Mouse (Mus musculus): Measurements from ENCODE around the gene Tmco4.
"Not testable (repeated sequence)": the region's sequence is repeated elsewhere in the genome, so short reads cannot be mapped to it uniquely, and the experiment has no call there.

Gene Tmco4

GRCm38 (mm10) chr4:138973719-138974115 is 1.0 kb downstream of the Tmco4 start:
- DNase-seq (ENCODE audit: low spot score) = no peak

DNA sequence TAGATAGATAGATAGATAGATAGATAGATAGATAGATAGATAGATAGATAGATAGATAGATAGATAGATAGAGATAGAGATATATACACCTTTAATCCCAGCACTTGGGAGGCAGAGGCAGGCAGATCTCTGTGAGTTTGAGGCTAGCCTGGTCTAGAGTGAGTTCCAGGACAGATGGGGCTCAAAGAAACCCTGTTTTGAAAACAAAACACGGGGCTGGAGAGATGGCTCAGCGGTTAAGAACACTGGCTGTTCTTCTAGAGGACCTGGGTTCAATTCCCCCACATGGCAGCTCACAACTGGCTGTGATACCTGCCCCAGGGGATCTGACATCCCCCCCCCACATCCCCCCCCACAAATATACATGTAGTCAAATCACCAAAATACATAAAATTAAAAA is 1.9 kb downstream of the Tmco4 start:
- not testable (repeated sequence) for DNase-seq (ENCODE audit: low spot score)

GRCm38 (mm10) chr4:138975194-138975593 is 2.5 kb downstream of the Tmco4 start:
- no peak for DNase-seq (ENCODE audit: low spot score)

DNA sequence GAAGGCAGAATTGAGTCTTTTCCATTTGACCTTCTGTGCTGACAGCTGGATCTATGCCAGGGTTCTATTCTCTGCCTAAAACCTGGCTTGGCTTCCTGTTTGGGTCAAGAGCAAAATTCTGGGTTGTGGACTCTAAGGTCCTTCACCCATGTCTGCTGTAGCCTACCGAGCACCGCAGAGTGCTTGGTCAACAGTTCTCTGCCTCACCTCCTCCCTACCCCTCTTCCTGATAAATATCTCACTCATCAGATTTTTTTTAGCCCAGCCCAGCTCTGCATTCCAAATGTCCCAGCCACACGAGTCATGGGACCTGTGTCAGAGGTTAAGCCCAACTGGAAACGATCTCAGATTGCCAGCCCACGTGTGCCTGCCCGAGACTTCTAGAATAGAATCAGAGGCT is 3.4 kb downstream of the Tmco4 start:
- DNase-seq (ENCODE audit: low spot score) = no peak

- no peak for DNase-seq (ENCODE audit: low spot score)
Observed at GRCm38 (mm10) chr4:138980021-138980420, 7.3 kb downstream of the Tmco4 start.

DNA sequence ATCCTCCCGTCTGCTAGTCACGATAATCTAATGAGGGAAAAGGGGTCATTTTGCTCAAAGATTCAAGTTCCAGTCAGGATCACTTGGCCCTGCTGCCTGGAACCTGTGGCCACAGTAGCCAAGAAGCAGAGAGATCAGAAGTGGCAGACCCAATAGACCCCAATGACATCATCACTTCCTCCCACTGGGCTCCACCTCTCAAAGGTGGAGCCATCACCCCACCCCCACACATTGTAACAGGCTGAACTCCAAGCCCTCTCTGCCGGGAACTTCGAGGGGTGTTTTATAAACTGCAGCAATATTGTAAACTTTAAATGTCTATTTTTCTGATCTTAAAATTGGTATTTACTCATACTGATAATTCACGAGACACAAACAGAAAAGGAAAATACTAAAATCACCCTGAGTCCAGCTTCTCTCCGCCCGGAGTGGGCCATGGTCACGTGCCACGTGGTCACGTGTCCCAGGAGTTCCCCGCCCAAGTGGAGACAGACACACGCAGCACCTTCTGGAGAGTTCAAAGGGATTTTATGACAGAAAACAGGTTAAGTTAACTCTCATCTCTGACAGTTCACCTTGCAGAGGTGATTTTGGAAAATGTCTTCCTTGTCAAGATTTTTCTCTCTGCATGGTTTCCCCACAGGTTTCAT is 8.2 kb downstream of the Tmco4 start:
- DNase-seq (ENCODE audit: low spot score) = no peak

- DNase-seq (ENCODE audit: low spot score) = no peak
Observed at GRCm38 (mm10) chr4:138983422-138983821, 10.7 kb downstream of the Tmco4 start.

GRCm38 (mm10) chr4:138984744-138985143 is 12.1 kb downstream of the Tmco4 start:
- DNase-seq (ENCODE audit: low spot score) = no peak

DNA sequence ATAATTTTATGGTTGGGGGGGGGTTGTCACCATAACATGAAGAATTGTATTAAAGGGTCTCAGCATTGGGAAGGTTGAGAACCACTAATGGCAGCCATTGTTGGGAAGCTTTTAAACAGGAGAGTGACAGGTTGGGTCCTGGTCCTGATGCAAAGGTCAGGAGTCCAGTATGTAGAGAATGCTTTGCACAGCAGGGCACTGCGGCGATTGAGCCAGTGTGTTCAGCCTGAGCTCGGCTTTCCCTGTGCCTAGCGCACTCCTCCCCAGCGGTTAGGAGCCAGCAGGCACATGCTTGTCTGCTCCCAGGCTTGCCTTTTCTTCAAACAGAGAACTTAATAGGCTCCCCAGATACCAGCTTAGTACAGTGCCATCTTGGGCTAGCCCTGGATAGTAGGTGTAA is 13.6 kb downstream of the Tmco4 start:
- no peak for DNase-seq (ENCODE audit: low spot score)

GRCm38 (mm10) chr4:138994389-138994788 is 21.7 kb downstream of the Tmco4 start:
- DNase-seq (ENCODE audit: low spot score) = no peak

DNA sequence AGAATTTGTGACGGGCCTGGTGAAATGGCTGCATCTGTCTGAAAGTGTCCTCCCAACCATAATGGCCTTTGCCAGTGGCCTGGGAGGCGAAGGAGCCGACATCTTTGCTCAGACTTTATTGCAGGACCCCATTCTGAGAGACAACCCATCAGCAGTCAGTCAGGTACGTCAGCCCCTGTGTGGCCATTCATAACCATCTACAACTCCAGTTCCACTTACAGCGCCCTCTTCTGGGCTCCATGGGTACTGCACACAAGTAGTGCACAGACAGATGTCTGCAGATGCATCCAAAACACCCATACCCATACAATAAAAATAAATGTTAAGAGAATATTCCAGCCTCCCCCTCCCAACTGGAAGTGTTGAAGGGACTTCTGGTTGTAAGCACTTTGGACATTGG is 23.7 kb downstream of the Tmco4 start:
- no peak for DNase-seq (ENCODE audit: low spot score)

GRCm38 (mm10) chr4:138997121-138997520 is 24.4 kb downstream of the Tmco4 start:
- DNase-seq (ENCODE audit: low spot score) = no peak

GRCm38 (mm10) chr4:138998611-138999010 is 25.9 kb downstream of the Tmco4 start:
- peak; percentile 44 for DNase-seq (ENCODE audit: low spot score)

DNA sequence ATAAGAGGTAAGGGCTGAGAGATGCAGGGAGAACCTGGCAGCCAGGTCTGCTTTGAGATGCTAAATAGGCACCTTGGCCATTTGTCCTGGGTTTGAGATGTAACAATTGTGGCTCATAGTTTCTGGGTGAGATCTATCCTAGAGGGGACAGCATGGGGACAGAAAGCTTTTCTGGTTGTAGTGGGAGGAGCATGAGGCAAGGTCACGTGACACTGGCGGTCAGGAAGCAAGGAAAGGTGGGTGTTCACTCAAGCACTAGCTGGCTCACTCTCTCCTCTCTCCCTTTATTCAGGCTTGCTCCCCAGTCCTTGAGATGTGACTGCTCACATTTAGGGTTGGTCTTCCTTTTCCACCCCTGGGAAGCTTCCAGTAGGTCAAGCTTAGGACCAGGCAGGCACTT is 28.3 kb downstream of the Tmco4 start:
- no peak for DNase-seq (ENCODE audit: low spot score)

DNA sequence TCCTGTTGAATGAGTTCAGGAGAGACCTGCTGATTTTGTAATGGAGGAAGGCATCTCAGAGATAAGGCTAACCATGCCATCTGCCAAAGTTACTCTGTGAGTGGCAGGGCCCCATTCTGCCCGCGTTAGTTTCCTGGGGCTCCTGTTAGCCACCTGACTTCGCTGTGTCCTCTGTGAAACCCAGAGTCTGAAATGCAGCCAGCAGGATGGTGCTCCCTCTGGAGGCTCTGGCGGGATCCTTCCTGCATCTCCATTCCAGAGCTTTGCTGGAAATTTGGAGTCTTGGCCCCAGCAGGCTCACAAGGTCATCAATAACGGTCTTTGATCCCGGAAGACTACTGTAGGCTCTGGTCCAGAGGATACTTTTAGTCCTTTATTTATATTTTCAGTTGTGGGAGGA is 28.7 kb downstream of the Tmco4 start:
- DNase-seq (ENCODE audit: low spot score) = no peak

DNA sequence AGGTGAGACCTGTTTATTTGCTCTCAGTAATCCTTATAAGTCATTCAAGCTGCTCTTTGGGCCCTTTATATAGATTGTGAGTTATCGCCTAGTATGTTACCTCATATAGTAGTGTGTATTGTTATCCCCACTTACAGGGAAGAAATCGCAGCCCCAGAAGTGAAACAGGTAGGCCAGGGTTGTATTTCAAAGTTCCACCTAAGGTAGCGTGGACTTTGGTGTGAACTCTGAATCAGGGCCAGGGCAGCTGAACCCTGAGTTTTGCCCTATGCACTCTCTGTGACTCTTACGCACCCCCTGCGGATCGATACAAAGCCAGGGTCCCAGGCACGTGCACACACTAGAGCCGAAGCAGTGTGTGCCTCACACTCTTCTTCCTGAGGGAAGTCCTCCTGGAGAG is 31.4 kb downstream of the Tmco4 start:
- no peak for DNase-seq (ENCODE audit: low spot score)

- DNase-seq (ENCODE audit: low spot score) = no peak
Observed at GRCm38 (mm10) chr4:139005214-139005613, 32.5 kb downstream of the Tmco4 start.

GRCm38 (mm10) chr4:139007353-139007752 is 34.7 kb downstream of the Tmco4 start:
- DNase-seq (ENCODE audit: low spot score) = no peak

DNA sequence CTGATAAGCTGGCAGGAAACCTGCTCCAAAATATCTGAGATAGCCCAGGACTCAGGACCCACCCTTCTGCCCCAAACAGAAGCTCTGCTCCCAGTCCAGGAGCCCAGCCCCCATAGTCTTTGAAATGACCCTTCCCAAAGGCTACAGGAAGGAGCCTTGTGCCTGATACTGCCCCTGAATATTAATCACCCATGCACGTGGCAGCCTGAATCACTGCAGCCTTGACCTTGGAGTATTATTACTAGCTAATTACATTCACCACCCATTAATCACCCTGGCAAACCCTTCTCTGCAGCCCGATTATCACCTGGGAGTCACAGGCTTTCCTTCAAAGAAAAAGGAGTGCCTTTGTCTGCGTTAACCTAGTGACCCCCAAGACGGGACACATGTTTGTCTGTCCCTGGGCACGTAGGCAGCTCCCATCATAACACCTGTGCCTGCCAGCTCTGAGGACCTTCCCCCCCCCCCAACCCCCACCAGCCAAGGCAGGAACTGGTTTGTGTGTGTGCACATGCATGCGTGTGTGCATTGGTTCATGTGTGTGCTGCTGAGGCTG is 35.4 kb downstream of the Tmco4 start:
- DNase-seq (ENCODE audit: low spot score) = no peak

DNA sequence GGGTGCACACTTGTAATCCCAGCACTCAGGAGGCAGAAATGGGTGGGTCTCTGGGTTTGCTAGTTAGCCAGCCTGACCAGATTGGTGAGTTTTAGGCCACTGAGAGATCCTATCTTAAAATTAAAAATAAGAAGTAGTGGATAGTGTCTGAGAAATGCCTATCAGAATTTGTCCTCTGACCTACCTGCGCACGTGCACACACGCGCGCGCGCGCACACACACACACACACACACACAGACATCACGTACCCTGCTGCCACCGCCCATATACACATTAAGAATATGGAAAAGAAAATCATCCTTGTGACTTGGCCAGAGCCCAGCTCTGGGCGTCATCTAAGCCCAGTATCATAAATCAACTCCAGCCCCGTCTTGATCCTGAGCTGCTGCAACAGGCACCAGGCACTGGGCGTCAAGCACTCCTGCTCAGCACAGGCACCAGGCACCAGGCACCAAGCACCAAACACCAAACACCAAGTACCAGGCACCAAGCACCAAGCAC is 38.6 kb downstream of the Tmco4 start:
- DNase-seq (ENCODE audit: low spot score) = no peak

GRCm38 (mm10) chr4:139013281-139013680 is 40.6 kb downstream of the Tmco4 start:
- no peak for DNase-seq (ENCODE audit: low spot score)

DNA sequence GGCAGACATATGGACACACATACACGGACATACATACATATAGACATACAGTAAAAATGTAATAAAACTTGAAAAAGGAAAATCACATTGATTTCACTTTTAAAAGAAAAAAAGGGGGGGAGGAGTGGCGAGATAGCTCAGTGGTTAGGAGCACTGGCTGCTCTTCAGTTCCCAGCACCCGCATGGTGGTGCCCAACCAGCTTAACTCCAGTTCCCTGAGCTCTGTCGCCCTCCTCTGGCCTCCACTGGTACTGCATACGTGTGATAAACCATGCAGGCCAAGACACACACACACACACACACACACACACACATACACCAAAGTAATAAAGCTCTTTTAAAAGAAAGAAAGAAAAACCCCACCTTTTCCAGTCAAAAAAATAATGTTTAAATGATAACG is 42.1 kb downstream of the Tmco4 start:
- DNase-seq (ENCODE audit: low spot score) = no peak

GRCm38 (mm10) chr4:139018388-139018787 is 45.7 kb downstream of the Tmco4 start:
- DNase-seq (ENCODE audit: low spot score) = no peak

DNA sequence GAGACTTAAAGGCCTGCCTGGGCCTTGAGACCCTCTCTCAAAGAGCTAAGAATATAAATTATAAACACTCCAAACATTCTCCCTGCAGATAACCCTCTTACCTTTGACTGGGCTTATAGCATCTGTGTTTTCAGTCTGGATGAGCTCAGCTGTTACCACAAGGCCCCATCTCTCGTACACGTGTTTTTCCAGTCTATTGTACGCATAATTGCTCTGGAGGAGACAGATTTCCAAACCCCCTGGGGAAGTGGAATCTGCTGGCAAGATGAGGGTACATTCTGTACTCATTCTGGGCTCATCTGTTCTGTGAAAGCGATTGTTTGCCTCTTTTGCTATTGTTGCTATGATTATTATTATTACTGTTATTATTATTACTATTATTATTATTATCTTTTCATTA is 46.3 kb downstream of the Tmco4 start:
- DNase-seq (ENCODE audit: low spot score) = no peak
